Mouse (Mus musculus) myocyte (in vitro differentiated cells): ENCODE results near the gene Hist1h2bf. TPM values are rescaled to one million over a fixed set of nuclear protein-coding genes. Genes with fewer than 3 reads are reported as not detected.
"Not testable (repeated sequence)": the region's sequence is repeated elsewhere in the genome, so short reads cannot be mapped to it uniquely, and the experiment has no call there.

Source experiments
- H3K27me3 ChIP-seq: one replicate; pipeline ENCODE4 v1.6.1; 2011; ENCODE audit not compliant: control insufficient read depth, insufficient read depth, insufficient read length
- H3K36me3 ChIP-seq: one replicate; pipeline ENCODE4 v1.6.1; 2011; ENCODE audit not compliant: control insufficient read depth, insufficient read depth
- H3K4me2 ChIP-seq: one replicate; pipeline ENCODE4 v1.6.1; 2011; ENCODE audit warnings: low read depth, control low read depth
- H3K4me3 ChIP-seq: one replicate; pipeline ENCODE4 v1.5.1; 2011; ENCODE audit warnings: mild to moderate bottlenecking, control low read depth, moderate library complexity
- H3K79me2 ChIP-seq: one replicate; pipeline ENCODE4 v1.6.1; 2011; ENCODE audit not compliant: control insufficient read depth, insufficient read depth
- H3ac ChIP-seq: one replicate; pipeline ENCODE4 v1.6.1; 2011; ENCODE audit not compliant: control insufficient read depth, insufficient read length
- CEBPB ChIP-seq: IDR thresholded peaks from 2 replicates; pipeline ENCODE4 v1.6.1; 2011; ENCODE audit warnings: mild to moderate bottlenecking, moderate library complexity; ENCODE audit not compliant: poor library complexity, insufficient read depth, severe bottlenecking
- E2F4 ChIP-seq: IDR thresholded peaks from one replicate; pipeline ENCODE4 v1.6.1; 2011; ENCODE audit warnings: mild to moderate bottlenecking, control low read depth, moderate library complexity; ENCODE audit not compliant: insufficient read depth
- MAX ChIP-seq: IDR thresholded peaks from one replicate; pipeline ENCODE4 v1.6.1; 2011; ENCODE audit warnings: low read depth, mild to moderate bottlenecking, control low read depth
- MYOD1 ChIP-seq, 3 experiments: IDR thresholded peaks; one replicate each; pipeline ENCODE4 v1.6.1; 2011; ENCODE audit warnings: control low read depth in 2 of 3, low read depth in 2 of 3, mild to moderate bottlenecking in 2 of 3, moderate library complexity in 1 of 3; ENCODE audit not compliant: insufficient read length in 2 of 3, control insufficient read depth in 1 of 3
- MYOG ChIP-seq, 3 experiments: IDR thresholded peaks; one replicate each; pipeline ENCODE4 v1.6.1; 2011; ENCODE audit warnings: control low read depth in 2 of 3, low read depth in 2 of 3, mild to moderate bottlenecking in 2 of 3; ENCODE audit not compliant: insufficient read length in 2 of 3, control insufficient read depth in 1 of 3, insufficient read depth in 1 of 3
- POLR2A ChIP-seq: IDR thresholded peaks from one replicate; pipeline ENCODE4 v1.6.1; 2011; ENCODE audit warnings: low read depth, mild to moderate bottlenecking, control low read depth, moderate library complexity; ENCODE audit not compliant: insufficient read length
- POLR2AphosphoS2 ChIP-seq: IDR thresholded peaks from one replicate; pipeline ENCODE4 v1.6.1; 2011; ENCODE audit warnings: low read depth, control low read depth; ENCODE audit not compliant: insufficient read length
- REST ChIP-seq: IDR thresholded peaks from one replicate; pipeline ENCODE4 v1.6.1; 2011; ENCODE audit warnings: mild to moderate bottlenecking, control low read depth, moderate library complexity; ENCODE audit not compliant: insufficient read depth, insufficient read length
- SRF ChIP-seq: IDR thresholded peaks from one replicate; pipeline ENCODE4 v1.6.1; 2011; ENCODE audit warnings: low read depth; ENCODE audit not compliant: control insufficient read depth, insufficient read length
- TCF12 ChIP-seq: IDR thresholded peaks from one replicate; pipeline ENCODE4 v1.6.1; 2011; ENCODE audit warnings: mild to moderate bottlenecking, control low read depth; ENCODE audit not compliant: poor library complexity, insufficient read depth, severe bottlenecking
- TCF3 ChIP-seq: IDR thresholded peaks from one replicate; pipeline ENCODE4 v1.6.1; 2011; ENCODE audit warnings: low read depth, control low read depth; ENCODE audit not compliant: insufficient read length
- USF1 ChIP-seq: IDR thresholded peaks from one replicate; pipeline ENCODE4 v1.6.1; 2011; ENCODE audit warnings: low read depth, mild to moderate bottlenecking, control low read depth, moderate library complexity
- polyA plus RNA-seq: library from polyadenylated mRNA; unstranded; fragments of >200 nt; fragmentation: generic; extraction: Trizol; gene quantifications from one replicate; pipeline ENCODE4 v1.2.1, GENCODE M21; 2012; ENCODE audit warnings: missing spikeins

Gene Hist1h2bf
- polyA plus RNA-seq, 1 experiment, result 2.1 TPM

- not testable (repeated sequence) for H3K36me3 ChIP-seq, H3K27me3 ChIP-seq, H3ac ChIP-seq, H3K79me2 ChIP-seq
- TF ChIP-seq POLR2A (peak; percentile 65), CEBPB (peak; percentile 95), E2F4 (peak; percentile 68), POLR2AphosphoS2 (peak; percentile 91)
- Histone ChIP-seq H3K4me2 (peak within 1 kb of the TSS; percentile 91), H3K4me3 (peak within 1 kb of the TSS; percentile 37)
Observed at GRCm38 (mm10) chr13:23542999-23543607, 30.9 kb downstream of the Hist1h2bf start, which contains the start of gene Hist1h2bh. Hist1h2bh (minus strand) TSS chr13:23543392.

- peak overlapping the region; percentile 37 for H3K4me3 ChIP-seq
Observed at GRCm38 (mm10) chr13:23542225-23542980, 31.6 kb downstream of the Hist1h2bf start.

GRCm38 (mm10) chr13:23541497-23541896 lies 32.5 kb downstream of the Hist1h2bf start:
- no peak for TF ChIP-seq E2F4
- no peak for TF ChIP-seq TCF12
- no peak for TF ChIP-seq MAX
- no peak for TF ChIP-seq MYOG (IDR thresholded peaks at IDR 0.05; ENCODE audit: control insufficient read depth in 1 of 3, insufficient read depth in 1 of 3, insufficient read length in 2 of 3, low read depth in 2 of 3)
- TF ChIP-seq TCF3, result no peak
- no peak for TF ChIP-seq SRF
- no peak for TF ChIP-seq POLR2A
- no peak for TF ChIP-seq POLR2AphosphoS2
- TF ChIP-seq CEBPB, result no peak
- TF ChIP-seq REST, result no peak
- Histone ChIP-seq H3K36me3 (no peaks in the 10 kb centered on the region), H3K27me3 (no peaks in the 10 kb centered on the region), H3K4me2 (peak overlapping the region; percentile 38), H3ac (no peak overlapping the region), H3K79me2 (peaks cover 6% of the 10 kb centered on the region), H3K4me3 (peak overlapping the region; percentile 37)

More at GRCm38 (mm10) chr13:23542225-23542980, 31.6 kb downstream of the Hist1h2bf start:
- not testable (repeated sequence) for H3ac ChIP-seq, H3K36me3 ChIP-seq, H3K27me3 ChIP-seq, H3K79me2 ChIP-seq
- peak overlapping the region; percentile 91 for H3K4me2 ChIP-seq

GRCm38 (mm10) chr13:23539821-23540220 lies 34.2 kb downstream of the Hist1h2bf start:
- H3K36me3 ChIP-seq, H3K27me3 ChIP-seq, H3K4me3 ChIP-seq, H3K4me2 ChIP-seq, H3K79me2 ChIP-seq, H3ac ChIP-seq: not testable (repeated sequence)

GRCm38 (mm10) chr13:23538249-23538648 lies 35.7 kb downstream of the Hist1h2bf start:
- Histone ChIP-seq H3K4me2 (peak overlapping the region; percentile 83), H3K36me3 (no peaks in the 10 kb centered on the region), H3K27me3 (no peaks in the 10 kb centered on the region), H3K79me2 (peaks cover 6% of the 10 kb centered on the region), H3K4me3 (peak overlapping the region; percentile 41), H3ac (no peak overlapping the region)
- TF ChIP-seq TCF3 (no peak), E2F4 (no peak), POLR2A (no peak), POLR2AphosphoS2 (no peak), MAX (no peak), SRF (no peak), MYOD1 (IDR thresholded peaks at IDR 0.05; ENCODE audit: control insufficient read depth in 1 of 3, insufficient read length in 2 of 3, low read depth in 2 of 3) (no peak), MYOG (IDR thresholded peaks at IDR 0.05; ENCODE audit: control insufficient read depth in 1 of 3, insufficient read depth in 1 of 3, insufficient read length in 2 of 3, low read depth in 2 of 3) (no peak), CEBPB (no peak), REST (no peak), USF1 (no peak), TCF12 (no peak)
